25 mouse cellular contexts compared by ENCODE assay signal in genomic region chr1:185511306-185511705, GRCm38 (mm10). TPM values are rescaled to one million over a fixed set of nuclear protein-coding genes. Genes with fewer than 3 reads are reported as not detected.
"Had no signal": no experiment of that assay in that cellular context is flagged by ENCODE, and none has a peak within 500 bp of the region (broad histone marks: within the 10 kb centered on the region; RNA-seq: fewer than 3 reads in every experiment).

No protein-coding gene starts in this region.

- H3K9ac ChIP-seq: liver, embryonic 13.5 days; liver, embryonic 15.5 days; liver, postnatal 0 days; lung, embryonic 15.5 days; neural tube, embryonic 13.5 days; neural tube, embryonic 15.5 days had no signal

- ATAC-seq: liver, postnatal 0 days; lung, postnatal 0 days; midbrain, embryonic 16.5 days had no signal

- H3K27me3 ChIP-seq: liver, embryonic 13.5 days; lung, embryonic 15.5 days; neural tube, embryonic 13.5 days; neural tube, embryonic 15.5 days had no signal

- DNase-seq: liver, embryonic 13.5 days; liver, postnatal 0 days; lung, adult 2 months; lung, postnatal 14 days; lung, postnatal 36 days; midbrain, embryonic 14.5 days; retina, postnatal 1 day; right cerebral cortex, adult 18-20 months; right cerebral cortex, postnatal 25 days; right cerebral cortex, postnatal 4 days; spleen, adult 18-20 months; thymus, adult 2 months; thymus, postnatal 25 days; thymus, postnatal 4 days had no signal

- H3K27ac ChIP-seq: liver, embryonic 15.5 days; lung, embryonic 15.5 days; macrophage; neural tube, embryonic 13.5 days; neural tube, embryonic 15.5 days had no signal

- H3K4me1 ChIP-seq: lung, embryonic 15.5 days; neural tube, embryonic 13.5 days; neural tube, embryonic 15.5 days had no signal

- H3K4me3 ChIP-seq: liver, embryonic 13.5 days; liver, embryonic 15.5 days; lung, embryonic 15.5 days; neural tube, embryonic 13.5 days; neural tube, embryonic 15.5 days had no signal

- H3K36me3 ChIP-seq: liver, embryonic 13.5 days; liver, embryonic 15.5 days; lung, embryonic 15.5 days; neural tube, embryonic 13.5 days; neural tube, embryonic 15.5 days had no signal

- H3K9me3 ChIP-seq: liver, embryonic 13.5 days; liver, embryonic 15.5 days; lung, embryonic 15.5 days; neural tube, embryonic 13.5 days; neural tube, embryonic 15.5 days had no signal

- H3K4me2 ChIP-seq: liver, embryonic 11.5 days; liver, embryonic 13.5 days; liver, embryonic 15.5 days; lung, embryonic 15.5 days; midbrain, embryonic 11.5 days; neural tube, embryonic 13.5 days; neural tube, embryonic 15.5 days had no signal

RNA-seq across cellular contexts. Expression of gene Slc30a10, which starts 56.7 kb away (rescaled TPM):
- total RNA-seq: monocyte, adult 5-6 weeks had no signal
- polyA plus RNA-seq: lung, adult 2 months; lung, embryonic 15.5 days; lung, postnatal 0 days; macrophage; testis, adult 2 months had no signal
